Mouse (Mus musculus): ENCODE data around the gene Kank1. TPM values are rescaled to one million over a fixed set of nuclear protein-coding genes. Genes with fewer than 3 reads are reported as not detected.
A peak's percentile ranks its signal among the peaks of the same experiment; 100 is the strongest.

Kank1 gene
- not detected in 2 replicates for polyA plus RNA-seq (2012; ENCODE audit: insufficient read depth, insufficient read length, low replicate concordance, missing spikeins)

DNA sequence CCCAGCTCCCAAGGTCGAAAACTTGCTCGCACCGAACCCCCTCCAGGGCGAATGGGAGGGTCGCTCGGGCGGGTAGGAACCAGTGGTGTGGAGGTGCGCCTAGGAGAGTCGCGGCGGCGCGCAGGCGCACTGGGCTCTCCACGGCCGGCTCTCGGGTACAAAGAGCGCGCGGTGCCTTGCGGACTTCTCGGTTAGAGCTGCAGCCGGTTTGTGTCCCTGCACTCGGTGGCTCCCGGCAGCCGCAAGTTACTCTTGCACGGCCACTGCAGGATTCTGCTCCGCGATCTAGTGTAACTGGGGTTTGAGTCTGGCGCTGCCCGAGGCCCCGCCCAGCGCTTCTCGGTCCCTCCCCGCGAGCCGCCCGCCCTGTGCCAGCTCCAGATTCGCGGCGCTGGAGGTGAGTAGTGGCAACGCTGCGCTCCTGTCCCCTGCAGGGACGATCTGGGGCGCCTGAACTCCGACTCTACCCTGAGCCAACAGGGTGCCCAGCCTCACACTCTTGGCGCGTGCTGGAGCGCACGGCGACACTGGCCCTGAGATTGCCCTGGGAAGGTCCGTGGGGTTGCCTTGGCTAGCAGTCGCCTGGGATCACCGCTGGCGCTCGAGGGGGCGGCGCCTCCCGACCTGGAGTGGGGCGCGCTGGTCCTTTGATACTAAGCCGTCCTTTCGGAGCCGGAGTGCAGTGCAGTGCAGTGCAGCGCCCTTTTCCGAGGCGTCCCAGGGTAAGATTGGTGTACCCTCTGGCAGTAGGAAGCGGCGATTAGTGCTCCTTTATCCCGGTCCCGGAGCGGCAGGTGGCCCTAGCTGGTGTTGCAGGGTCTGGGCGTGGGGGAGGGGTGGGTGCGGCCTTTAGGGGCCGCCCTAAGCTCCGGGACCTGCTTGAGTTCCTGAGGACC is at the start of gene Kank1:
TSS of gene Kank1 (plus strand) at position 380 of the 896 bp plus-strand sequence.
- Histone ChIP-seq H3K4me3 (ENCODE audit: insufficient read depth, low read depth, low read length) (peak within 1 kb of the TSS; percentile 54), H3K27ac (ENCODE audit: insufficient read depth, low read depth, low read length) (no peak within 1 kb of the TSS), H3K4me1 (ENCODE audit: control insufficient read depth, insufficient read depth, low read length) (peaks cover 10% of the 10 kb centered on the region)
- under 1% methylated on average over 76 of the region's 76 CpGs for WGBS
- TF ChIP-seq POLR2A (IDR thresholded peaks at IDR 0.05; ENCODE audit: insufficient read depth, low read depth, low read length) (no peak), CTCF (IDR thresholded peaks at IDR 0.05; ENCODE audit: insufficient read depth, low read depth, low read length) (no peak)

DNA sequence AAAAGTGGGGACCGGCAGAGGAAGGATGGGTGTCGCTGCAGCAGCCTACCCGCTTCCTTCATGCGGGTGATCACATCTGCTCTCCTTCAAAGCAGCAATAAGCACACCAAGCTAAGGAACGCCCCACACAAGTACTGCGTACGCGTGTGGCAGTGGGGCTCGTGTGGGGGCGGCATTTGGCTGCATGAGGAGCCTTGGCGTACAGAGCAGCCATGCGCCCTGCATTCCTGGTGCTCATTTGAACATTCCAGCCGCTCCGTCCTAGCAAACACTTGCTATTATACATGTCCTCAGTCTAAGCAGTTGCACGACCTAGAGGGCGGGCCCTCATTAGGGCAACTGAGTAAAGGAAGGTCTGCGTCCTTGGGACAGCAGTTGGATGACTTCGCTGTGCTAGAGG is 49.1 kb upstream of the Kank1 start:
- H3K4me3 ChIP-seq (ENCODE audit: insufficient read depth, low read depth, low read length) = no peak overlapping the region
- WGBS = 61% methylated on average over 18 of the region's 18 CpGs
- H3K4me1 ChIP-seq (ENCODE audit: control insufficient read depth, insufficient read depth, low read length) = no peaks in the 10 kb centered on the region
- H3K27ac ChIP-seq (ENCODE audit: insufficient read depth, low read depth, low read length) = no peak overlapping the region
- TF ChIP-seq CTCF (IDR thresholded peaks at IDR 0.05; ENCODE audit: insufficient read depth, low read depth, low read length) (no peak), POLR2A (IDR thresholded peaks at IDR 0.05; ENCODE audit: insufficient read depth, low read depth, low read length) (no peak)

GRCm38 (mm10) chr19:25193751-25194150 is 43.0 kb upstream of the Kank1 start:
- no peak overlapping the region for H3K4me3 ChIP-seq (ENCODE audit: insufficient read depth, low read depth, low read length)
- 96% methylated on average over 9 of the region's 9 CpGs for WGBS
- TF ChIP-seq POLR2A (IDR thresholded peaks at IDR 0.05; ENCODE audit: insufficient read depth, low read depth, low read length) (no peak), CTCF (IDR thresholded peaks at IDR 0.05; ENCODE audit: insufficient read depth, low read depth, low read length) (no peak)
- no peak overlapping the region for H3K27ac ChIP-seq (ENCODE audit: insufficient read depth, low read depth, low read length)
- no peaks in the 10 kb centered on the region for H3K4me1 ChIP-seq (ENCODE audit: control insufficient read depth, insufficient read depth, low read length)

- Histone ChIP-seq H3K27ac (ENCODE audit: insufficient read depth, low read depth, low read length) (no peak overlapping the region), H3K4me3 (ENCODE audit: insufficient read depth, low read depth, low read length) (no peak overlapping the region), H3K4me1 (ENCODE audit: control insufficient read depth, insufficient read depth, low read length) (no peaks in the 10 kb centered on the region)
- TF ChIP-seq POLR2A (IDR thresholded peaks at IDR 0.05; ENCODE audit: insufficient read depth, low read depth, low read length) = no peak
- no peak for TF ChIP-seq CTCF (IDR thresholded peaks at IDR 0.05; ENCODE audit: insufficient read depth, low read depth, low read length)
- 84% methylated on average over 13 of the region's 13 CpGs for WGBS
Observed at GRCm38 (mm10) chr19:25200081-25200860, 36.5 kb upstream of the Kank1 start.

GRCm38 (mm10) chr19:25203077-25203476 is 33.7 kb upstream of the Kank1 start:
- no peak overlapping the region for H3K27ac ChIP-seq (ENCODE audit: insufficient read depth, low read depth, low read length)
- TF ChIP-seq CTCF (IDR thresholded peaks at IDR 0.05; ENCODE audit: insufficient read depth, low read depth, low read length) (no peak), POLR2A (IDR thresholded peaks at IDR 0.05; ENCODE audit: insufficient read depth, low read depth, low read length) (no peak)
- no peak overlapping the region for H3K4me3 ChIP-seq (ENCODE audit: insufficient read depth, low read depth, low read length)
- H3K4me1 ChIP-seq (ENCODE audit: control insufficient read depth, insufficient read depth, low read length) = peaks cover 6% of the 10 kb centered on the region
- WGBS = 90% methylated on average over 12 of the region's 12 CpGs

- TF ChIP-seq POLR2A (IDR thresholded peaks at IDR 0.05; ENCODE audit: insufficient read depth, low read depth, low read length) (no peak), CTCF (IDR thresholded peaks at IDR 0.05; ENCODE audit: insufficient read depth, low read depth, low read length) (no peak)
- WGBS = 88% methylated on average over 12 of the region's 12 CpGs
- no peak overlapping the region for H3K27ac ChIP-seq (ENCODE audit: insufficient read depth, low read depth, low read length)
- peaks cover 6% of the 10 kb centered on the region for H3K4me1 ChIP-seq (ENCODE audit: control insufficient read depth, insufficient read depth, low read length)
- H3K4me3 ChIP-seq (ENCODE audit: insufficient read depth, low read depth, low read length) = no peak overlapping the region
Observed at GRCm38 (mm10) chr19:25206969-25207368, 29.8 kb upstream of the Kank1 start.

GRCm38 (mm10) chr19:25207731-25208361 is 28.9 kb upstream of the Kank1 start:
- TF ChIP-seq POLR2A (IDR thresholded peaks at IDR 0.05; ENCODE audit: insufficient read depth, low read depth, low read length) = no peak
- TF ChIP-seq CTCF (IDR thresholded peaks at IDR 0.05; ENCODE audit: insufficient read depth, low read depth, low read length) = no peak
- 20% methylated on average over 23 of the region's 23 CpGs for WGBS
- Histone ChIP-seq H3K27ac (ENCODE audit: insufficient read depth, low read depth, low read length) (no peak overlapping the region), H3K4me3 (ENCODE audit: insufficient read depth, low read depth, low read length) (no peak overlapping the region), H3K4me1 (ENCODE audit: control insufficient read depth, insufficient read depth, low read length) (peaks cover 6% of the 10 kb centered on the region)

- WGBS = 86% methylated on average over 11 of the region's 11 CpGs
- Histone ChIP-seq H3K27ac (ENCODE audit: insufficient read depth, low read depth, low read length) (no peak overlapping the region), H3K4me3 (ENCODE audit: insufficient read depth, low read depth, low read length) (no peak overlapping the region), H3K4me1 (ENCODE audit: control insufficient read depth, insufficient read depth, low read length) (peaks cover 6% of the 10 kb centered on the region)
- TF ChIP-seq CTCF (IDR thresholded peaks at IDR 0.05; ENCODE audit: insufficient read depth, low read depth, low read length) (no peak), POLR2A (IDR thresholded peaks at IDR 0.05; ENCODE audit: insufficient read depth, low read depth, low read length) (no peak)
Observed at GRCm38 (mm10) chr19:25208596-25209110, 28.1 kb upstream of the Kank1 start.

All from olfactory bulb, adult 2 months (tissue).